Mouse (Mus musculus): ENCODE measurements around the gene Pglyrp1. TPM values are rescaled to one million over a fixed set of nuclear protein-coding genes. Genes with fewer than 3 reads are reported as not detected.

Gene Pglyrp1
- polyA plus RNA-seq (2012; rRNA removed) = 7.8 and 13.9 TPM in 2 replicates

DNA sequence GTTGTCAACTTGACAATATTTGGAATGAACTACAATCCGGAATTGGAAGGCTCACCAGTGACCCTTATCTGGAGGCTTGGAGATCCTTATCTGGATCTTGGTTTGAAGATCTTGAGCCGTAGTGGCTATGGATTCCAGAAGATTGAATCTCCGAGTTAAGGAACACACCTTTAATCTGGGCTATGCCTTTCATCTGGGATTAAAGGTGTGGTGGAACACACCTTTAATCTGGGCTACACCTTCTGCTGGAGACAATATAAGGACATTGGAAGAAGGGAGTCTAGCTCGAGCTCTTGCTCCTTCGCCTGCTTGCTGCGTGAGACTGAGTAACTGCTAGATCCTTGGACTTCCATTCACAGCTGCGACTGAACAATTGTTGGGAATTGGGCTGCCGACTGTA is at the start of gene Pglyrp1:
TSS of gene Pglyrp1 (plus strand) at position 301 of the 400 bp plus-strand sequence.

GRCm38 (mm10) chr7:18821507-18821906 is 49.6 kb upstream of the Pglyrp1 start, which contains the start of gene Psg17:
Psg17 (minus strand) TSS chr7:18821607.

GRCm38 (mm10) chr7:18839865-18840264 is 31.3 kb upstream of the Pglyrp1 start, which contains the start of gene Mill2:
Mill2 (plus strand) TSS chr7:18839966.

GRCm38 (mm10) chr7:18910241-18910831 is 39.2 kb downstream of the Pglyrp1 start, which contains the start of gene Ccdc61:
Ccdc61 (minus strand) TSS chr7:18910415.

GRCm38 (mm10) chr7:18925162-18925938 is 54.2 kb downstream of the Pglyrp1 start, which contains the start of gene Nova2:
Nova2 (plus strand) TSS chr7:18925888.

Other genes starting within 250 kb of the Pglyrp1 start
- 0.08 and 0.51 TPM in 2 replicates for gene Psg21, start 214.6 kb upstream of the Pglyrp1 start, polyA plus RNA-seq (2012; rRNA removed)
- not detected in 2 replicates for gene Psg20, start 185.1 kb upstream of the Pglyrp1 start, polyA plus RNA-seq (2012; rRNA removed)
- 0.01 and 0.03 TPM in 2 replicates for gene Psg22, start 153.2 kb upstream of the Pglyrp1 start, polyA plus RNA-seq (2012; rRNA removed)
- gene Psg19, start 72.8 kb upstream of the Pglyrp1 start, polyA plus RNA-seq (2012; rRNA removed) = 0.02 TPM in 1 of 2 replicates, not detected in the other
- gene Psg17, start 49.7 kb upstream of the Pglyrp1 start, polyA plus RNA-seq (2012; rRNA removed) = 0.02 and 0.06 TPM in 2 replicates
- gene Mill2, start 31.4 kb upstream of the Pglyrp1 start, polyA plus RNA-seq (2012; rRNA removed) = 0.19 and 0.20 TPM in 2 replicates
- 9.2 and 9.6 TPM in 2 replicates for gene Ccdc61, start 39.1 kb downstream of the Pglyrp1 start, polyA plus RNA-seq (2012; rRNA removed)
- gene Nova2, start 54.6 kb downstream of the Pglyrp1 start, polyA plus RNA-seq (2012; rRNA removed) = 0.10 and 0.13 TPM in 2 replicates
- not detected in 2 replicates for gene Nanos2, start 116.1 kb downstream of the Pglyrp1 start, polyA plus RNA-seq (2012; rRNA removed)
- 0.16 and 0.21 TPM in 2 replicates for gene Mypop, start 119.9 kb downstream of the Pglyrp1 start, polyA plus RNA-seq (2012; rRNA removed)
- gene Irf2bp1, start 132.7 kb downstream of the Pglyrp1 start, polyA plus RNA-seq (2012; rRNA removed) = 6.5 and 6.7 TPM in 2 replicates
- gene Foxa3, start 152.2 kb downstream of the Pglyrp1 start, polyA plus RNA-seq (2012; rRNA removed) = 11.8 and 13.7 TPM in 2 replicates
- 22.5 and 27.5 TPM in 2 replicates for gene Sympk, start 153.0 kb downstream of the Pglyrp1 start, polyA plus RNA-seq (2012; rRNA removed)
- not detected in 2 replicates for gene Rsph6a, start 183.4 kb downstream of the Pglyrp1 start, polyA plus RNA-seq (2012; rRNA removed)
- 15.6 and 16.4 TPM in 2 replicates for gene Dmwd, start 204.9 kb downstream of the Pglyrp1 start, polyA plus RNA-seq (2012; rRNA removed)
- 14.9 and 19.8 TPM in 2 replicates for gene Dmpk, start 212.5 kb downstream of the Pglyrp1 start, polyA plus RNA-seq (2012; rRNA removed)
- 2.7 and 2.9 TPM in 2 replicates for gene Six5, start 223.3 kb downstream of the Pglyrp1 start, polyA plus RNA-seq (2012; rRNA removed)
- 0.15 and 0.22 TPM in 2 replicates for gene Gm4969, start 247.0 kb downstream of the Pglyrp1 start, polyA plus RNA-seq (2012; rRNA removed)
- gene Fbxo46, start 248.5 kb downstream of the Pglyrp1 start, polyA plus RNA-seq (2012; rRNA removed) = 2.0 and 2.3 TPM in 2 replicates